Mouse (Mus musculus): ENCODE measurements around the gene Gns. TPM values are rescaled to one million over a fixed set of nuclear protein-coding genes. Genes with fewer than 3 reads are reported as not detected.

The Gns gene
- total RNA-seq, 2 experiments from 2014 or later: 121 to 130 TPM

GRCm38 (mm10) chr10:121364306-121364705 lies 584 bp upstream of the Gns start:
- DNase-seq (ENCODE audit: low spot score in 2 of 2): no peak

- no peak for DNase-seq (ENCODE audit: low spot score in 2 of 2)
Measured at GRCm38 (mm10) chr10:121365781-121366272, 937 bp downstream of the Gns start.

GRCm38 (mm10) chr10:121367271-121367670 lies 2.4 kb downstream of the Gns start:
- DNase-seq (ENCODE audit: low spot score in 2 of 2): no peak

GRCm38 (mm10) chr10:121367780-121368179 lies 2.9 kb downstream of the Gns start:
- DNase-seq (ENCODE audit: low spot score in 2 of 2): no peak

GRCm38 (mm10) chr10:121368783-121369465 lies 4.0 kb downstream of the Gns start:
- DNase-seq (ENCODE audit: low spot score in 2 of 2): no peak

GRCm38 (mm10) chr10:121370777-121371176 lies 5.9 kb downstream of the Gns start:
- no peak for DNase-seq (ENCODE audit: low spot score in 2 of 2)

- no peak for DNase-seq (ENCODE audit: low spot score in 2 of 2)
Measured at GRCm38 (mm10) chr10:121374013-121374412, 9.1 kb downstream of the Gns start.

GRCm38 (mm10) chr10:121374693-121375620 lies 10.1 kb downstream of the Gns start:
- DNase-seq (ENCODE audit: low spot score in 2 of 2): no peak

- no peak for DNase-seq (ENCODE audit: low spot score in 2 of 2)
Measured at GRCm38 (mm10) chr10:121375649-121376493, 11.0 kb downstream of the Gns start.

GRCm38 (mm10) chr10:121376530-121377271 lies 11.8 kb downstream of the Gns start:
- no peak for DNase-seq (ENCODE audit: low spot score in 2 of 2)

GRCm38 (mm10) chr10:121379387-121379786 lies 14.5 kb downstream of the Gns start:
- DNase-seq (ENCODE audit: low spot score in 2 of 2): no peak

GRCm38 (mm10) chr10:121381280-121381679 lies 16.4 kb downstream of the Gns start:
- no peak for DNase-seq (ENCODE audit: low spot score in 2 of 2)

GRCm38 (mm10) chr10:121384710-121385109 lies 19.8 kb downstream of the Gns start:
- DNase-seq (ENCODE audit: low spot score in 2 of 2): no peak

- no peak for DNase-seq (ENCODE audit: low spot score in 2 of 2)
Measured at GRCm38 (mm10) chr10:121385695-121386094, 20.8 kb downstream of the Gns start.

GRCm38 (mm10) chr10:121386347-121386746 lies 21.5 kb downstream of the Gns start:
- no peak for DNase-seq (ENCODE audit: low spot score in 2 of 2)

- no peak for DNase-seq (ENCODE audit: low spot score in 2 of 2)
Measured at GRCm38 (mm10) chr10:121390602-121391001, 25.7 kb downstream of the Gns start.

GRCm38 (mm10) chr10:121391901-121392300 lies 27.0 kb downstream of the Gns start:
- DNase-seq (ENCODE audit: low spot score in 2 of 2): no peak

- DNase-seq (ENCODE audit: low spot score in 2 of 2): no peak
Measured at GRCm38 (mm10) chr10:121394270-121394669, 29.4 kb downstream of the Gns start.

GRCm38 (mm10) chr10:121394789-121395325 lies 30.0 kb downstream of the Gns start:
- no peak for DNase-seq (ENCODE audit: low spot score in 2 of 2)

- DNase-seq (ENCODE audit: low spot score in 2 of 2): no peak
Measured at GRCm38 (mm10) chr10:121395542-121396176, 30.8 kb downstream of the Gns start.
